Mouse (Mus musculus) bone marrow, adult 2 months (tissue): ENCODE measurements around the gene Rasal3.

Source experiments
- CTCF ChIP-seq: fragments of 200-500 bp; IDR thresholded peaks from 2 replicates; pipeline ENCODE4 v1.5.1; 2011; ENCODE audit warnings: low read length, control low read depth; ENCODE audit not compliant: control insufficient read depth, insufficient read depth
- POLR2A ChIP-seq: fragments of 200-500 bp; IDR thresholded peaks from 2 replicates; pipeline ENCODE4 v1.6.1; 2011; ENCODE audit warnings: low read depth, mild to moderate bottlenecking, control low read depth, low read length, borderline replicate concordance; ENCODE audit not compliant: control insufficient read depth

DNA sequence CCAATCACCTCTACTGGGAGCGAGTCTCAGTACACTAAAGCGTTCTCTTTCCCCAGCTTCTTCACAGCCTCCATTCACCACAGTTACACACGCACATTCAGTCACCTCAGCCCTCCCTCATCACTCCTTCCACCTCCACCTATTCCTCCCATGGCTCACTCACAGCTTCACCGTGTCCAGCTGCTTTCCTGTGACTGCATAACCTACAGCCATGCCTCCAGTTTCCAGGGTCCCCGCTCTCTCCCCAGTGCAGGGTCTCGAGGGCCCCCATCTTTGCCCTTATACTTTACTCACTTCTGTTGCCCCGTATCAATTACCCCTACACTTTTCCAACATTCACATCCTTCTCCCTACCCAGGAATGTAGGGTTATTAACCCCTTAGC is 15.4 kb downstream of the Rasal3 start:
- no peak for TF ChIP-seq CTCF
- TF ChIP-seq POLR2A: no peak
